Mouse (Mus musculus) gastrocnemius, adult 18-20 months (tissue): ENCODE measurements at regions not wholly inside any gene's neighbourhood (a gene's known extent, or its start where the extent isn't known, plus 50 kb on each side); places are given as distances from the start of the nearest gene placed in this dataset.

Experiments
- DNase-seq: peaks from one replicate; pipeline ENCODE4 v3.0.0; 2021; ENCODE audit warnings: low spot score

DNA sequence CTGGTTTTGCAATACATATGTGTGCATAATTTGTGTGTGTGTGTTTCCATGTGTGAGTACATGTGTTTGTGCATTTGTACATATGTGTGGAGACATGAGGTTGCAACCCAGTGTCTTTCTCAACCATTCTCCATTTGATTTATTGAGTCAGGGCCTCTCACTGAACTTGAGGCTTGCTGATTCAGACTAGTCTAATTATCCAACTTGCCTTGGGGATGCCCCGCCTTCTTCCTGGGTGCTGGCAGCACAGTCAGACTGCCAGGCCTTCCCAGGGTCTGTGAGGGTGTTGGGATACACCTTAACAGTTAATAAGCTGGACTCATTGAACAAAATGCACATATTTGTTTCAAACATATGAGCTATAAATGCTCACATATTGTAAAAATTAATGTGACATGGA lies 56.1 kb upstream of the Pde7b start:
- no peak for DNase-seq

DNA sequence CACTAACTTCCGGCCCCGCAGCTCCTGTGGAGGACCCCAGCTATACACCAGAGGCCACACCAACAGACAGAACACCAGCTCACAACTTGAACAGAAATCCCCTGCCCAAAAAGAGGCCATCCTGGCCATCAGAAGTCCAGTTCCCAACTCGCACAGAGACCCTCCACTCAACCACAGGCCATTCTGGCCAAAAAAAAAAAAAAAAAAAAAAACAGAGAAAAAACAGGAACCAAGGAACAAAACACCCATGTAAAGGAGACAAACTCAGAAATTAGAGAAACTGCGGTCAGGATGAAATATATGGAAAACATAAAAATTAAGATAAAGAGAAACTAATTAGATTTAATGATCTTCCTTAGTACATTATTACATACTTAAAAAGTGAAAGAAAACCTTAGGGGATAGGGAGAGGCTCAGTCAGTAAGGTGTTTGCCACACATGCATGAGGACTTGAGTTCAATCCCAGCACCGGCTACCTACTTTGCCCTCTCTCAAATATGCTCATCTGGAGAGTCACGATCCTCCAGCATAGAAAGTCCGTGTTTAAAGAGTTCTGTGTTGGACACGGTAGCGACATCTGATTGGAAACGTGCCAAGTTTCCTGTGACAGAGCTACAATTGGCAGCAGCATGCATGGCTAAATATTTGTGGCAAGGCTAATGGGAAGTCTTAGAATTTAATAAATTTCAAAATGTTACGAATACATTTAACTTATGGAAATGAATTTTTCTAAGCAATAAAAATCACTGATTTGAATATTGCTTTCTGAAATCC lies 51.9 kb upstream of the Pde7b start:
- no peak for DNase-seq

DNA sequence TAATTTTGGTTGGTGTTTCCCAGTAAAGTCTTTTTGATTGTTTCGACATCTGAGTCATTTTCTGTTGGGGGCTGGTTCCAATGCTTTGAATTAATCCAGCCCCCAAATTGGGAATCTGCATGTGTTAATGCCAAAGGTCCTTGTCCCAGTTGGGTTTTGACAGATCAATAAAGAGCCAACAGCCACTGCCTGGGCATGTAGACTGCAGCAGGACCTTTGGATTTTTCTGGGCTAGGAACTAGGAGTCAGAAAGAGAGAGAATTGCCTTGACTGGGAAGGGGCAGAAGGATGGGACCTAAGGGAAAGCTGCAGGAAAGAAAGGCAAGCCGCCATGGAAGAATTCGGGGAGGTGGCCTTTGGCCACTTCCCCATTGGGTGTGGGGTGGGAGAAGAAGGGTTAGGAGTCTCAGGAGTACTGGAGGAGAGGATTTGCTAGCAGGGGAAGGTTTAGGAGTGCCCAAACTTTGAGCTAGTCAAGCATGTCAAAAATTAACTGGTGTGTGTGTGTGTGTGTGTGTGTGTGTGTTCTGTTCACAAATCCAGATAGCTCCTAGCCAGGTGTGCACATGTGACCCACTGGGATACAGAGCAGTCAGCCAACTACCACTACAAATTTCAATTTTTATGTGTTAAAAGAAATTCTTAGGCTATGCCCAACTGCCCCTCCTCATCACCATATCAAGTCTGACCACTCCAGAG lies 51.0 kb upstream of the Pde7b start:
- DNase-seq, result no peak
